Mouse (Mus musculus) E14TG2a.4 (cell line): ENCODE data around the gene Zfp668.
"Not testable (repeated sequence)": the region's sequence is repeated elsewhere in the genome, so short reads cannot be mapped to it uniquely, and the experiment has no call there.

Experiments used
- H3K27me3 ChIP-seq: 2 replicates; pipeline ENCODE4 v1.6.1; 2014; ENCODE audit warnings: low read length, control low read depth; ENCODE audit not compliant: insufficient read depth
- H3K36me3 ChIP-seq: 2 replicates; pipeline ENCODE4 v1.6.1; 2014; ENCODE audit warnings: low read length, control low read depth; ENCODE audit not compliant: insufficient read depth
- H3K4me1 ChIP-seq: replicated peaks from 2 replicates; pipeline ENCODE4 v1.6.1; 2014; ENCODE audit warnings: low read depth, low read length, control low read depth
- H3K4me3 ChIP-seq: replicated peaks from 2 replicates; pipeline ENCODE4 v1.5.1; 2014; ENCODE audit warnings: mild to moderate bottlenecking, low read length
- H3K9me3 ChIP-seq: 2 replicates; pipeline ENCODE4 v1.6.1; 2014; ENCODE audit warnings: low read length, control low read depth
- CTCF ChIP-seq: conservative IDR thresholded peaks from 2 replicates; pipeline ENCODE4 v1.5.1; 2014; ENCODE audit warnings: low read length
- NANOG ChIP-seq: IDR thresholded peaks from 2 replicates; pipeline ENCODE4 v1.6.1; 2014; ENCODE audit warnings: borderline replicate concordance, low read length, mixed read lengths
- POU5F1 ChIP-seq: IDR thresholded peaks from 2 replicates; pipeline ENCODE4 v1.6.1; 2014; ENCODE audit warnings: low read length, borderline replicate concordance

The Zfp668 gene

DNA sequence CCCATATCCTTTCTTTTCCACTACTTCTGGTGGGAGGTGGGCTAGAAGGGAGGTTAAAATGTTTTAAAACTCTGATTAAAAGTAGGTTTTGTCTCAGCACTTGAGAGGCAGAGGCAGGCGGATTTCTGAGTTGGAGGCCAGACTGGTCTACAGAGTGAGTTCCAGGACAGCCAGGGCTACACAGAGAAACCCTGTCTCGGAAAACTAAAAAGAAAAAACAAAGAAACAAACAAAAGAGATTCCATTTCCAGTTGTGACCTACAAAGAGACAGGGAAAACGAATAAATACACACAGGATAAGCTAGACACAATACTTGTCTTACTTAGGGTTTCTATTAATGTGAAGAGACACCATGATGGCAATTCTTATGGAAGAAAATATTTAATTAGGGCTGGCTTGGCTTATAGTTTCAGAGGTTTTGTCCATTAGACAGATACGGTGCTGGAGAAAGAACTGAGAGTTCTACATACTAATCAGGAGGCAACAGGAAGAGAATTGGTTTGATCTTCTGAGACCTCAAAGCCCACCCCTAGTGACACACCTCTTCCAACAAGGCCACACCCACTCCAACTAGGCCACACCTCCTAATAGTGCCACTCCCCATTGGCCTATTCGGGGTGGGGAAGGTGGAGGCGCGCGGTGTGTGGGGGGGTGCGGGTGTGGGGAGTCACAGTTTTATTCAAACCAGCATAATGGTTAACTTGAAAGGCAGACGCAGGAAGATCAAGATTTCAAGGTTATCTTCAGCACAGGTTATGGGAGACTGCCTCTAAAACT, 21.7 kb upstream of the Zfp668 start:
- Histone ChIP-seq H3K9me3 (no peaks in the 10 kb centered on the region), H3K36me3 (peaks cover 12% of the 10 kb centered on the region), H3K4me1 (peaks cover 55% of the 10 kb centered on the region), H3K4me3 (no peak overlapping the region), H3K27me3 (no peaks in the 10 kb centered on the region)
- TF ChIP-seq POU5F1 (no peak), CTCF (no peak), NANOG (no peak)

DNA sequence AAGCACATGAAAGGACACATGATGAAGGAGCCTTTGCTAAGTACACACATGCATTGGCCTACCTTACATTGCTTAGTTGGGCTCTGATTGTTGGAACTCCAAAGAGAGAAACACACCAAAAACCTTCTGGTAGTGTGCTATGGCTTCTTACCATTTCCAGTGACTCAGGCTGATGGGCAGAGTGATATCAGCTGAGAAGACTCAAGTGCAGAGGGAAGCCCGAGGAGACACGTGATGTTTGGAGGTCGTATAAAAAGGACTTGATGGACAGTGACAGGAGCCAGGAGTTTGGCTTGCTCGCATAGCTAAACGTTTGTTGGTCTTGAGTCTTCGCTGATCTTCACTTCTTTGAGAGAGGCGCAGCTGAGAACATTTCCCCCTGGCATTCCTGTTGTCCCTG, 20.9 kb upstream of the Zfp668 start:
- H3K4me3 ChIP-seq = no peak overlapping the region
- peaks cover 55% of the 10 kb centered on the region for H3K4me1 ChIP-seq
- no peaks in the 10 kb centered on the region for H3K27me3 ChIP-seq
- H3K36me3 ChIP-seq = peaks cover 20% of the 10 kb centered on the region
- no peak for TF ChIP-seq NANOG
- TF ChIP-seq POU5F1 = no peak
- TF ChIP-seq CTCF = no peak
- no peaks in the 10 kb centered on the region for H3K9me3 ChIP-seq

DNA sequence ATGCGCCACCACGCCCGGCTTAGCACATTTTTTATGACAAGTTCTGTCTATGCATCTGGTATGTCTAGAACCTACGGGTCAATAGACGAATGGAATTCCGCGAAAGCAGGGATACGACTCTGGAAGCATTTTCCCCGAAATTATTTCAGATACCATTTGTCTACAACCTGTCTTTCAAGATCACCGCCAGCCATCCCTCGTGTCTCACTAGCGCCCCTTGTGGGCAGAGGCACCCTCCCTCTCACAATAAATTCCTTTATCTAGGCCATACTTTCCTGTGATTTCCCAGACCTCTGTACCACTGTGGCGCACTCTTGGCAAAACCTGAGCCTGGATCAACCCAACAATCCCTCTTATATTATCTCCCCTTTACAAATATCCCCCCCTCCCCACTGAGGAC, 19.8 kb upstream of the Zfp668 start:
- peak overlapping the region; percentile 92 for H3K4me3 ChIP-seq
- TF ChIP-seq POU5F1 (no peak), CTCF (peak; percentile 95)
- H3K9me3 ChIP-seq = no peaks in the 10 kb centered on the region
- H3K4me1 ChIP-seq = peaks cover 55% of the 10 kb centered on the region
- H3K36me3 ChIP-seq = peaks cover 32% of the 10 kb centered on the region
- no peaks in the 10 kb centered on the region for H3K27me3 ChIP-seq

DNA sequence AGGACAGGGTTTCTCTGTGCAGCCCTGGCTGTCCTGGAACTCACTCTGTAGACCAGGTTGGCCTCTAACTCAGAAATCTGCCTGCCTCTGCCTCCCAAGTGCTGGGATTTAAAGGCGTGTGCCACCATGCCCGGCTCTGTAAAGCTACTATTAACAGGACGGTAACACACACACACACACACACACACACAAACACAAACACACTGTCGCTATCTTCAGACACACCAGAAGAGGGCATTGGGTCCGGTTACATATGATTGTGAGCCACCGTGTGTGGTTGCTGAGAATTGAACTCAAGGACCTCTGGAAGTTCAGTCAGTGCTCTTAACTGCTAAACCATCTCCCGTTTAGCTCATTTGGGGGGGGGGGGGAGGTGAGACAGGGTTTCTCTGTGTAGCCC, 19.3 kb upstream of the Zfp668 start:
- Histone ChIP-seq H3K4me3 (peak overlapping the region; percentile 92), H3K4me1 (peaks cover 59% of the 10 kb centered on the region), H3K36me3 (peaks cover 36% of the 10 kb centered on the region)
- not testable (repeated sequence) for H3K9me3 ChIP-seq, H3K27me3 ChIP-seq

DNA sequence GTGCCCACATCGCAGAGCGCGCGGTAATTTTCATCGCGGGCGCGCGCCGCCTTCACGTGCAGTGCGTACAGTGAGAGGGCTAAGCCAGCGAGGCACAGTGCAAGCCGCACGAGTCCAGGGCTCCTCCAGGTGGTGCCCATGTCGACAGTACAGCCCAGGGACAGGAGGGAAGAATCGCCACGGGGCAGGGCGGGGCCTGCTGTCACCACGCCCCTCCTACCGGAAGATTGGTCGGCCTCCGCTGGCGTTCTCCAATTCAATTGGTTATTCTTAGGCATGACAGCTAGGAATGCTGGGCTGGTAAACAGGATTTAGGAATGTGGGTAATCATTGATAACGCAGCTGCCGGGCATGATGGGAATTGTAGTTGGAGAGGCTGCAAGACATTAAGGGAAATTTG, 18.8 kb upstream of the Zfp668 start, which contains the start of the genes Gm21974 and Vkorc1:
TSS of gene Gm21974 (minus strand) at position 13 of the 400 bp plus-strand sequence.
TSS of gene Vkorc1 (minus strand) at position 176 of the 400 bp plus-strand sequence.
- no peaks in the 10 kb centered on the region for H3K27me3 ChIP-seq
- H3K9me3 ChIP-seq = no peaks in the 10 kb centered on the region
- H3K4me1 ChIP-seq = peaks cover 63% of the 10 kb centered on the region
- H3K4me3 ChIP-seq = peak within 1 kb of the TSS; percentile 92
- H3K36me3 ChIP-seq = peaks cover 41% of the 10 kb centered on the region
- TF ChIP-seq NANOG (peak; percentile 14; the same call in 1 of the 2 replicates), POU5F1 (no peak)

DNA sequence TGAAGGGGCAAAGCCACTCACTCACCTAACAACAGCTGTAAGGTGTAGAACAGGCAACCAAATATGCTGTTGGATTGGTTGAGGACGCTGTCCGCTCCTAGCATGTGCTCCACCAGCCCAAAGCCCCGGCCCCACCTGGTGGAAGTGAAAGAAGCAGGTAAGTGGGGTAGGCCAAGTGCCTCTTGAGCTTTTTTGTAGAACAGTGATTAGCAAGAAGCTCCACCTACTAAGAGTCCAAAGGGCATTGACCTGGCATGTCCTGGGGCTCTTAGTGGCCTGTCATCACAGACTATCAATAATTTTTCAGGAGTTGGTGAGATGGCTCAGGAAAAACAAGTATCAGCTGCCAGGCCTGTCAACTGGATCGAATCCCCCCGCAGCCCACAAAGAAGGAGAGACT, 17.9 kb upstream of the Zfp668 start:
- Histone ChIP-seq H3K4me1 (peaks cover 59% of the 10 kb centered on the region), H3K36me3 (peaks cover 51% of the 10 kb centered on the region), H3K27me3 (no peaks in the 10 kb centered on the region), H3K9me3 (no peaks in the 10 kb centered on the region), H3K4me3 (peak overlapping the region; percentile 92)
- TF ChIP-seq POU5F1 = no peak
- TF ChIP-seq NANOG = no peak
- no peak for TF ChIP-seq CTCF

DNA sequence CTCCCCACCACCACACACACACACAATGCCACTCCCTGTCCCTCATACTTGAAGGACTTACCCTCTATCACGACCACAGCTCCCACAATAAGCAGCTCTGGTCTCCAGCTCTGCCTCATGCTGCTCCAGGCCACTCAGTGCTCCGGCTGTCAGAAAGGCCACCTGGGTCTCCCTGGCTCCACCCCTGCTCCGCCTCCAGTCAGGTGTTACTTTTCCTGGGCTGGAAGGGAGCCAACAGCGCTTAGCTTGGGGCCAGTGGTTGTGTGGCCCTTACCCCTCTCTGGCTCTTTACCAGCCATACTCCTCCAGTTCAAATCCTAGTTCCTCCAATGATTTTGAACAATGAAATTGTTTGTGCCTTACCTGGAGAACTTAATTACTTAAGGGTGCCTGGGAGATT, 14.2 kb upstream of the Zfp668 start, which contains the start of gene Prss53:
TSS of gene Prss53 (minus strand) at position 173 of the 400 bp plus-strand sequence.
- Histone ChIP-seq H3K4me3 (no peak within 1 kb of the TSS), H3K9me3 (no peaks in the 10 kb centered on the region), H3K4me1 (peaks cover 62% of the 10 kb centered on the region), H3K27me3 (no peaks in the 10 kb centered on the region), H3K36me3 (peaks cover 87% of the 10 kb centered on the region)
- TF ChIP-seq NANOG = no peak
- TF ChIP-seq CTCF = no peak
- TF ChIP-seq POU5F1 = no peak

DNA sequence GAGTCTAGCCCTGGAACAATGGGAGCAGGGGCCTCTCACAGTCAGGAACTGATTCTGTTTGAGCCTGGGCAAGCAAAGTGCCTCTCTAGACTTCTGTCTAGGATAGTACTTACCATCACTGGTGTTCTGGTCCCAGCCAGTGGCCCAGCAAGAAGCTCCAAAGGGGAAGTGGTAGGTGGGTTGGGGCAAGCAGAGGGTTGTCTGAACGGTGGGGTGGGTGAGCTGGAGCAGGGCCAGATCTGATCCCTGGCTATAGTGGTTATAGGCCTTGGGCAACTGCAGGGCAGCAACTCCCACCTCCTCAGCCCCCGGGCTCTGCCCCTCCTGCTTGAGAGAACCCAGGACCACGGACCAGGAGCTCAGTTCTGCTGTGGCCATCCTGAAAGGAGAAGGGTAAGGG, 12.2 kb upstream of the Zfp668 start:
- TF ChIP-seq CTCF (no peak), NANOG (no peak), POU5F1 (no peak)
- H3K4me1 ChIP-seq = peaks cover 64% of the 10 kb centered on the region
- H3K4me3 ChIP-seq = no peak overlapping the region
- H3K36me3 ChIP-seq = peaks cover 100% of the 10 kb centered on the region
- H3K9me3 ChIP-seq = no peaks in the 10 kb centered on the region
- H3K27me3 ChIP-seq = no peaks in the 10 kb centered on the region

DNA sequence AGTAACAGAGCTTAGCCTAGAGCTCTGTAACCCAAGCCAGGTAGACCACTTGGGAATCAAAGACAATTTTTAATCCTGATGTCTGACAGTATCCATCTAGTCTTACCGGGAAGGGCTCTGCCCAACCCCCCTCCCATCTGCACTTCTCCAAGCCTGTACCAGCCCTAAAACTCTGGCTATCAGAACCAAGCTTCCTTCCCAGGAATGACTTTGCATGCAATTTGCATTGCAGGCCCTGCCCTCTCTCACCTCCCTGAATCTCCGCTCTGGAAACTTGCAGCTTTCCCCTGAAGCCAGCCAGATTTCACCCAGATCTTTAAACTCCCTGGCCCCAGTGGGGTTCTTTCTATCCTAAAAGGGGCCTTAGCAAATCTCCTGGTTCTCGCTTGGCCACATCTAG, 11.2 kb upstream of the Zfp668 start:
- no peaks in the 10 kb centered on the region for H3K9me3 ChIP-seq
- H3K36me3 ChIP-seq = peaks cover 100% of the 10 kb centered on the region
- H3K27me3 ChIP-seq = no peaks in the 10 kb centered on the region
- peaks cover 72% of the 10 kb centered on the region for H3K4me1 ChIP-seq
- no peak for TF ChIP-seq NANOG
- TF ChIP-seq CTCF = no peak
- TF ChIP-seq POU5F1 = no peak
- H3K4me3 ChIP-seq = no peak overlapping the region
